Mouse (Mus musculus) liver (tissue): Measurements from ENCODE around the gene Cd44.
A peak's percentile ranks its signal among the peaks of the same experiment; 100 is the strongest.

Experiments
- DNase-seq: peaks from one replicate; pipeline ENCODE4 v3.0.0-alpha.2; 2020; ENCODE audit warnings: mixed read lengths

The Cd44 gene

GRCm38 (mm10) chr2:102913833-102914545, 12.5 kb upstream of the Cd44 start:
- peak; percentile 34 for DNase-seq

- no peak for DNase-seq
Measured at GRCm38 (mm10) chr2:102912951-102913350, 11.5 kb upstream of the Cd44 start.

GRCm38 (mm10) chr2:102912469-102912868, 11.0 kb upstream of the Cd44 start:
- DNase-seq = no peak

GRCm38 (mm10) chr2:102909403-102909802, 7.9 kb upstream of the Cd44 start:
- no peak for DNase-seq

- DNase-seq = no peak
Measured at GRCm38 (mm10) chr2:102905604-102906003, 4.1 kb upstream of the Cd44 start.

GRCm38 (mm10) chr2:102901828-102902223, 361 bp upstream of the Cd44 start:
- DNase-seq = no peak

GRCm38 (mm10) chr2:102900230-102900721, 1.2 kb downstream of the Cd44 start:
- DNase-seq = peak; percentile 19

GRCm38 (mm10) chr2:102899238-102899637, 2.2 kb downstream of the Cd44 start:
- peak; percentile 10 for DNase-seq

- no peak for DNase-seq
Measured at GRCm38 (mm10) chr2:102898585-102898984, 2.9 kb downstream of the Cd44 start.

GRCm38 (mm10) chr2:102896154-102896553, 5.3 kb downstream of the Cd44 start:
- no peak for DNase-seq

- DNase-seq = no peak
Measured at GRCm38 (mm10) chr2:102895197-102895596, 6.3 kb downstream of the Cd44 start.

GRCm38 (mm10) chr2:102894785-102895184, 6.7 kb downstream of the Cd44 start:
- no peak for DNase-seq

GRCm38 (mm10) chr2:102888688-102889225, 12.7 kb downstream of the Cd44 start:
- DNase-seq = no peak

GRCm38 (mm10) chr2:102887137-102887536, 14.3 kb downstream of the Cd44 start:
- DNase-seq = no peak

GRCm38 (mm10) chr2:102886306-102886935, 15.0 kb downstream of the Cd44 start:
- no peak for DNase-seq

- no peak for DNase-seq
Measured at GRCm38 (mm10) chr2:102882597-102883272, 18.7 kb downstream of the Cd44 start.

- no peak for DNase-seq
Measured at GRCm38 (mm10) chr2:102882004-102882588, 19.4 kb downstream of the Cd44 start.

GRCm38 (mm10) chr2:102878513-102878912, 23.0 kb downstream of the Cd44 start:
- no peak for DNase-seq

GRCm38 (mm10) chr2:102877463-102877862, 24.0 kb downstream of the Cd44 start:
- DNase-seq = no peak

- no peak for DNase-seq
Measured at GRCm38 (mm10) chr2:102876141-102876540, 25.3 kb downstream of the Cd44 start.

- no peak for DNase-seq
Measured at GRCm38 (mm10) chr2:102873848-102874247, 27.6 kb downstream of the Cd44 start.

GRCm38 (mm10) chr2:102873194-102873593, 28.3 kb downstream of the Cd44 start:
- DNase-seq = no peak

- DNase-seq = no peak
Measured at GRCm38 (mm10) chr2:102872436-102872835, 29.0 kb downstream of the Cd44 start.
